Mouse (Mus musculus) T-cell, adult 2 months (primary cell): ENCODE results near the gene S100a4.

ENCODE experiments used
- DNase-seq: peaks from one replicate; pipeline ENCODE4 v3.0.0; 2022; ENCODE audit warnings: low spot score

The S100a4 gene

GRCm38 (mm10) chr3:90603623-90604022 is at the start of gene S100a4:
Gene S100a4 (plus strand): TSS chr3:90603771.
- no peak for DNase-seq

GRCm38 (mm10) chr3:90555954-90556353 is 47.6 kb upstream of the S100a4 start:
- DNase-seq = no peak

GRCm38 (mm10) chr3:90560008-90560628 is 43.5 kb upstream of the S100a4 start, which contains the start of gene S100a3:
Gene S100a3 (plus strand): TSS chr3:90560578.
- no peak for DNase-seq

- no peak for DNase-seq
These were observed 28.9 kb upstream of the S100a4 start for GRCm38 (mm10) chr3:90574691-90575090.

- no peak for DNase-seq
These were observed 28.3 kb upstream of the S100a4 start for GRCm38 (mm10) chr3:90575320-90575719.

- DNase-seq = no peak
These were observed 27.1 kb upstream of the S100a4 start for GRCm38 (mm10) chr3:90576351-90577001.

GRCm38 (mm10) chr3:90579433-90579832 is 24.1 kb upstream of the S100a4 start:
- DNase-seq = no peak

GRCm38 (mm10) chr3:90581141-90581540 is 22.4 kb upstream of the S100a4 start:
- no peak for DNase-seq

GRCm38 (mm10) chr3:90582156-90582555 is 21.4 kb upstream of the S100a4 start:
- DNase-seq = no peak

- DNase-seq = no peak
These were observed 21.0 kb upstream of the S100a4 start for GRCm38 (mm10) chr3:90582556-90582955.

GRCm38 (mm10) chr3:90583893-90584292 is 19.7 kb upstream of the S100a4 start:
- no peak for DNase-seq

GRCm38 (mm10) chr3:90585595-90585994 is 18.0 kb upstream of the S100a4 start:
- DNase-seq = peak; percentile 65

GRCm38 (mm10) chr3:90586016-90586643 is 17.4 kb upstream of the S100a4 start:
- peak; percentile 48 for DNase-seq

GRCm38 (mm10) chr3:90586906-90587305 is 16.7 kb upstream of the S100a4 start:
- DNase-seq = peak; percentile 92

GRCm38 (mm10) chr3:90587361-90588101 is 16.0 kb upstream of the S100a4 start:
- peak; percentile 31 for DNase-seq

- DNase-seq = peak; percentile 50
These were observed 14.2 kb upstream of the S100a4 start for GRCm38 (mm10) chr3:90589390-90589789.

GRCm38 (mm10) chr3:90589947-90590346 is 13.6 kb upstream of the S100a4 start, which contains the start of gene S100a2:
Gene S100a2 (plus strand): TSS chr3:90590247.
- no peak for DNase-seq

GRCm38 (mm10) chr3:90594466-90594865 is 9.1 kb upstream of the S100a4 start:
- DNase-seq = no peak

- no peak for DNase-seq
These were observed 8.0 kb upstream of the S100a4 start for GRCm38 (mm10) chr3:90595556-90595955.

- no peak for DNase-seq
These were observed 6.8 kb upstream of the S100a4 start for GRCm38 (mm10) chr3:90596810-90597209.

GRCm38 (mm10) chr3:90597736-90598135 is 5.8 kb upstream of the S100a4 start:
- no peak for DNase-seq

- DNase-seq = no peak
These were observed 5.4 kb upstream of the S100a4 start for GRCm38 (mm10) chr3:90598212-90598611.
